Mouse (Mus musculus): ENCODE results near the gene Gpr155.

The Gpr155 gene

DNA sequence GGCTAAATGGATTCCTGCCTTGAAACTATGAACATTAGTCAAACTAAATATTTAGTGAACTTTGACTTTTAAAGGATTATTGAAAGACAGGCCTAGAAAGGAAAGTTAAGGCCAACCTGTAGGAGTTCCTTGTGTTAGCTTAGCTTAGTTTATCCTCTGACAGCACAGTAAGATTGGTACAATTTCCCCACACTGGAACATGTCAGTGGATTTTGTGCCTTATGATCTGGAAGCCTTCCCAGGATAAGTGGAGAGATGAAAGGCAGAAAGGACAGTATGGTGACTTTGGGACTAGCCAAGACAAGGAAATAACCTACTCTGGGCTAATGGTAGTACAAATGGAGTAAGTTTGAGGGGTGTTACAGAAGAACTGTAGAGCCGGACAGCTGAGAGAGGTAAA lies 1.4 kb upstream of the Gpr155 start:
- DNase-seq (ENCODE audit: low spot score in 2 of 2): no peak

DNA sequence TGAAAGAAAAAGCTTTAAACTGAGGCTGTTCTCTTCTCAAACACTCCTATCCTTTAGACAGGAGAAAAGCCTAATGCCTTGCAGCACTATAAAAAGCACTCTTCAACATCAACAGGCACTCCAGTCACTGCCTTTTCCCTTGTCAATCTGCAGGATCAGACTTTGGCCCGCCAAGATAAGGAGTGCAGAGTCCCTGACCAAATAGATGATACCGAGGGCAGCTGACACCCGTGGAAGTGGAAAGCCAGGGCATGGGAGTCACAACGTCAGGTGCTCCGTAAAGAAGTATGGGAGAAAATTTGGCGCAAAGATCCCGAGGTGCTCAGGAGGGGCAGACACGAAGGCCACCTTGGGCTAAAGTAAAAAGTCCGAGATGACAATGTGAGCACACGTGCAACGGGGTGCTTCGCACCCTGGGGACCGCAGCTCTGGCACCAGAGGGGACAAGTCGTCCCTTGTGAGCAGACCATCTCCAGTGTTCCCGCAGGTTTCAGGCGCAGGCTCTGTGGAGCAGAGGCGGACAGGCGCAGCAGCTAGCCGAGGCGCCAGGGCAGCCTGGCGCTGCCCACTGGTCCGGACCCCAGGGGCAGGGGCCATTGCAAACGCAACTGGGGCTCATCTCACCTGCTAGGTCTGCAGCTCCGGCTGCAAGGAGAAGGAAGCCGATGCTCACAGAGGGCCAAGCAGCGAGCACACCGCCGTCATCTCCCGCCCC lies 574 bp downstream of the Gpr155 start:
- DNase-seq (ENCODE audit: low spot score in 2 of 2): no peak

DNA sequence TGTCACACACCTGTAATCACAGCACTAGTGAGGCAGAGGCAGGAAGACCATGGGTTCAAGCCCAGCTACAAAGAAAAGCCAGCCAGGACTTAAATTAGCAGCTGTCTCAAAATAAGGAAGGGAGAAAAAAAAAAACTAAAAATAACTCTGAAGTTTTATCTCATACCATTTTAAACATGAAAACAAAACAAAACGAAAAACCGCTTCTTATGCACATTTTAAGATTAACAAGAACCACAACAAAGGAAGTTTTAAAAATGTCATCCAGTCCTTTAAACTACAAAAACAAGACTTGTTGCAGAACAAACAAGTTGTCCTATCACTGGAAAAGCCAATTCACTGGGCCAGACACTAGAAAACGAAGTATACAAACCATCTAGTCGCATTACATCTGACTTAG lies 1.2 kb downstream of the Gpr155 start:
- DNase-seq (ENCODE audit: low spot score in 2 of 2): no peak

DNA sequence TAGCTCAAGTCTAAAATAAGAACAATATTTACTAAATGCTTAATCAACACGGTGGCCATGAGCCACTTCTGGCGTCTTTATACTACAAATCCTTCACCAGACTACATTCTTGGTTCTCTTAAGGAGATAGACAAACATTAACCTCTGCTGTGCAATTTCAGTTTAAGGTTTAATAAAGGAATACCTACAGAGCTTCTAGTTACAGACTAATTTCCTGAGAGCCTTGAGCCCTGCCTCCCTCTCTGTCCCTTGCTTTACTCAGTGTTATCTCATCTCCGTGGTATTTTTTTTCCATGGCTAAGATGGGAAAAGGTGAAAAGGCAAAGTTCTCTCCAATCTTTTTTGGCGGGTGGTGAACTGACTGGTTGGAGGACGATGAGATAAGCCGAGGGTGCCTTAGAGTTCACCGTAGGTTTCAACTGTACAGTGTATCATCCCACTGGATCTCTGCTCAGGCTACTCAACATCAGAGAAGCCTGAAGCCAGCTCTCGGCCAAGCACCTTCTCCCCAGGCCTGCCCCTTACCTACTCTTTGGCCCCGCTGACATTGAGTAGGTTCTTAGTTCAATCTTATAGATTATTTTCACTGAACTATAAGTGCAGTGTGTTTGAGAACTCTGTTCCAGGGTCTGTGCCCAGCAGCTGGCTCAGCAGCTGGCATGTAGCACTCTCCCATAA lies 5.9 kb downstream of the Gpr155 start:
- DNase-seq (ENCODE audit: low spot score in 2 of 2): no peak

DNA sequence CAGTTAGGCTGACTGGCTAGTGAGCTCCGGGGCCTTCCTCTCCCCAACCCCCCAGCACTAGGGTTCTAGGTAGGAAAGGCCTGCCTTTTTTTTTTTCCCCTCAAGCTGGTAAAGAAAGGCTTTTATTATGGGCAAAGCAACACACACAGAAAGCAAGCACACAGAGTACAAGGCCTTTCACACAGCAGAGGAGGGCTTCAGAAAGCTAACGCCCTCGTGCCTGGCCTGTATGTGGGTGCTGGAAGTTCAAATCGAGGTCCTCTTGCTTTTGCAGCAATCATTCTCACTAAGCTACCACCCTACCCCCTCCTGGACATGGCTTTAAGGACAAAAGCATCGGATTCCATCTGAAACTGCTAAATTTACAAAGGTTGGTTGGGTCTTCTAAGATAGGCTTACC lies 6.7 kb downstream of the Gpr155 start:
- no peak for DNase-seq (ENCODE audit: low spot score in 2 of 2)

DNA sequence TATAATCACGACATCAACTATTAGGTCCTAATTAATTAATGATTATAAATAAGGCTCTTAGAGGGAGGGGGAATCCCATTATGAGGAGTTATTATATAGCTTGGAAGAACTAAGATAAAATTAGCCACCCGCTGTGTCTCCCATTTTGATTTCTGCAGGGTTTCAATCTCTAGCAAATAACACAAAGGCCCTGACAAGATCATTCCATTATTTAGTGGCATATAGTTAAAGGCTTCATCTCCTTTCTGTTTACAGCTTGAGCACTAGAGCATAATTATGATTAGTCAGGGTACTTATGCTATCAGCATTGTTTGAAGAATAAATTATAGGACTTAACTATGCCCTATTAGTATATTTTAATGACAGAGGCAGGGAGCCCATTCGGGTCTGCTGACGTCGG lies 8.0 kb downstream of the Gpr155 start:
- no peak for DNase-seq (ENCODE audit: low spot score in 2 of 2)

DNA sequence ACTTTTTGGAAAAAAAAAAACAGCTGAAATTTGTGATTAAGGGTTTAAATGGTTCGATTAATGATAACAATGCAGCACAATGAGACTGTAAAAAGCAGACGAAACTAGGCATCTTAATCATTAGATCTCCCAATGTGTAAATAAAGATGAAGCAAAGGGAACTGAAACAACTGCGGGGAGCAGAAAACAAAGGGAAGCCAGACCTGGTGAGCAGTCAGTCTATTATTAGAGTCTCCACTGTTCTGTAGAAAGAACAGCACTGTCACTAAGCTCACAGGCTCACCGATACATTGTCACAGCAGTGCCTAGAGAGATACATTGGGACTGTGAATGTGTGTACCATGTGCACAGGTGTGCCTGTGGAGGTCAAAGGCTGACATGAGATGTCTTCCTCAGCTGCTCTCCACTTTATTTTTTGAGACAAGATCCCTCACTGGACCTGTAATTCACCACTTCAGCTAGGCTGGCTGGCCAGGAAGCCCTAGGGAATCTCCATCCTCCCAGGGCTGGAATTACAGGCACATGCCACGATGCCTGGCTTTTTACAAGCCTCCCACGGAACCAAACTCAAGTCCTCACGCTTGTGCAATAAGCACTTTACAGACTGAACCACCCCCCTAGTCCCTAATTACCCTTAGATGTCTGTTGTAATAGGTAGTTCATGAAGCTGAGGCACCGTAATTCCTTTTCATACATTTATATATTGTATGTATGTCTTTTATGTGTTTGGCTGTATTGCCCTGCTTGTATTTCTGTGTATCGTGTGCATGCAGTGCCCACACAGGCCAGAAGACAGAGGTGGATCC lies 14.6 kb downstream of the Gpr155 start:
- DNase-seq (ENCODE audit: low spot score in 2 of 2): no peak

DNA sequence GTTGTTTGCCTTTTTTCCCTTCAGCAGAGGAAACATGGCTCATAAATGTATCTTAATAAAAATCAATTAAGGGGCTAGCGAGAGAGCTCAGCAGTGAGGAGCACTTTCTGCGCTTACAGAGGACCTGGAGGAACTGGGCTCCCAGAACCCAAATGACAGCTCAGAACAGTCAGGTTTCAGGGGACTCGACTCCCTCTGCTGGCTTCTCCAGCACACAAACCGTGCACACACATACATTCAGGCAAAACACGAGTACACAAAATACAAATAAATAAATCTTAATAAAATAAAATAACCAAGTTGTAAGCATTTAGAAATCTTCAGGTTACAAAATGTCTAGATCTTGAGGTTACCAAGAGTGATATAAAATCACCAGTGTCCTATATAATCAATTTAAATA lies 22.9 kb downstream of the Gpr155 start:
- no peak for DNase-seq (ENCODE audit: low spot score in 2 of 2)

DNA sequence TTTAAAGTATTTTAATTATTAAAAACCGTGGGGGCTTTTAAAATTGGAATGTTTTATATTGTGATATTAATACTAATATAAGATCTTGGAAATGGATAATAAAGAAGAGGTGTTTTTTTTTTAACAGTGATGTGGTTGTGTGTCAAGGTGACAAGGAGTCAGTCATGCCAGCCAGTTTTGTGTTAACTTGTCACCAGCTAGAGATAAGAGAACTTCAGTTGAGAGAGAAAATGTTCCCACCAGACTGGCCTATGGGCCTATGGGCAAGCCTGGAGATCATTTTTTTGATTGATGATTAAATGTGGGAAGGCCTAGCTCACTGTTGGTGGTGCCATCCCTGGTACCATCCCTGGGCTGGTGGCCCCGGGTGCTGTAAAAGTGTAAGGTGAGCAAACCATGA lies 25.8 kb downstream of the Gpr155 start:
- no peak for DNase-seq (ENCODE audit: low spot score in 2 of 2)

DNA sequence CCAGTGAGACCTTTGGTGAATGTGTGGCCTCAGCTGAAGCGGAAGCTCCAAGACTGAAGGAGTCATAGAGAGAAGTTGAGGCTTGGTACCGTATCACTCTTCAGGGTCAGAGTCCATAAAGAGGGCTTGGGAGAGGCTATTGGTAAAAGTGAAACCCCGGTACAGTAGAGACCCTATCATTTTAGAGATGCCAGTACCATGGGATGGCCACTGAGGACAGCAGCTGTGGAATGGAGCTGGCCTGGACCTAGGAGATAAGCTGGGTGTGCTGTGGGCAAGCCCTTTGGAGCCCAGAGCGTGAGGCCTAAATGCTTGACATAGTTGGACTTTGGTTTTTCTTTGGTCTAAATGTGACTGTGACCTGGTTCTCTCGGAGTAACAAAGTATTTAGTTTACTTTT lies 26.4 kb downstream of the Gpr155 start:
- DNase-seq (ENCODE audit: low spot score in 2 of 2): peak; percentile 19 to 42

DNA sequence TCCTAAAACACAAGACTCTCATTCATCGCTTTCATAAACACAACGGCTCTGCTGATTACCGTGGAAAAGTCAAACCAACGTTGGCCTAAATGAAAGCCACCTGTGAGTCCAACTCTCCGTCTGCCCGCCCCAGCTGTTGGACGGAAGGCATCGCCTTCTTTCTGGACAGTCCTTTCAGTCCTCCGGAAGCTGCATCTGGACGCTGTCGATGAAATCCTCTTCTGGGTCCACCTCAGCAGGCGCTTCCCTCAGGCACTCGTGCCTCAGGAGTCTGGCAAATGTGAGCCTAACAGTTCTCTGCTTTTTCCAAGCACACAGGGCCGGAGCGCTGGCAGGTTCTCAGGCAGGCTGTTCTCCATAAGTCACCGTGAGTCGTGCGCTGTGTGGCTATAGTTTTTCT lies 29.4 kb downstream of the Gpr155 start:
- DNase-seq (ENCODE audit: low spot score in 2 of 2): no peak

DNA sequence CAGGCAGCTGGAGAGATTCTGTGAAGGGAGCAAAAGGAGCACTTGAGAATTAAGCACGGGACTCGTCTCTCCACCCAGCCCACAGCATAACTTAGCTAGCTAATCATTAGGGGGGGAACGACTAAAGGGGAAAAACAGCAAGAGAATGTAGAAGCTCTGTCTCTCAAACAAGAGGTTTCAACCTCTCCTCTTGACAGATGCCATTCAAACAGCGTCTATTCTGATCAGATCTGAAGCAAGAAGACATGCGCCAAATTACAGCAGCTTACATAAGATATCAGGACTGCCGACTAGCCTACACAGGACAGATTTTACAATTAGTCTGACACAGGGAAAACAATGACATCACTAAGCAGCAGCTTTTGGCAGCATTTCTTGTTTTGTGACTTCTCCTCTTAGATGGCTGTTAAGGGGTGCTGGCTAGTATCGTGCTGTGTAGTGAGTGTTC lies 34.4 kb downstream of the Gpr155 start:
- DNase-seq (ENCODE audit: low spot score in 2 of 2): no peak

DNA sequence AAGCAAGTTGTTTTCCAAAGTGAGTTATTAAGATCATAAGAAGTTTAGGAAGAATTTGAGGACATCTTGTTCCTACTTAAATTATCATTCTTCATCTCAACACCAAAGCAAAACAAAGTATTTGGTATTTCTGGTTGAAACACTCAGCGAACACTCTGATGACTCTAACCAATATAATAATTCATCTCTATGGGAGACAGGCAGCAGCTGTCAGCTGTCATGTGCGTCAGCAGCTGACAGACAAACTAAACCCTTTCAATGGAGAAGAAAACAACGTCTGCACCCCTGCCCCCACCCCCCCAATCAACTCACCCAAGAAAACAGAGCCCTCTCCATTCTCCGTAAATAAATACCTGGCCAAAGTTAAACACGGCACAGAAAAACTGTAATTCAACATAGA lies 34.9 kb downstream of the Gpr155 start:
- no peak for DNase-seq (ENCODE audit: low spot score in 2 of 2)

DNA sequence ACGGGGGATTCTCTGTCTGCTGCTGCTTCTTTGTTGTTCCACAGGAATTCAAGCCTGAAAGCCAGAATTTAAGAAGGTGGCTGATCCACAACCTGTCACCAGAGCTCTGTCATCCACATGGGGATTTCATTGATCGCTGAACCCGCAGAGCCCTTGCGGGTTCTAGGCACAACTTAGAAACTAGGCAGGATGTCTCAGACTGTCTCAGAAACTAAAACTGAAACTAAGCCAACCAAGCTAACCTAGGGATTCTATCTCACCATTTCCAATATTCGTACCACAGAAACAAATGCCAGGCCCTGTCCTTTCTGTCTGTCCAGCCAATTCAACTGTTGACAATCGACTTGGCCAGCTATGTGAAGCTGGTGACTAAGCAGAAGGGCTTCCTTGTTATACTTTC lies 38.2 kb downstream of the Gpr155 start:
- DNase-seq (ENCODE audit: low spot score in 2 of 2): no peak

DNA sequence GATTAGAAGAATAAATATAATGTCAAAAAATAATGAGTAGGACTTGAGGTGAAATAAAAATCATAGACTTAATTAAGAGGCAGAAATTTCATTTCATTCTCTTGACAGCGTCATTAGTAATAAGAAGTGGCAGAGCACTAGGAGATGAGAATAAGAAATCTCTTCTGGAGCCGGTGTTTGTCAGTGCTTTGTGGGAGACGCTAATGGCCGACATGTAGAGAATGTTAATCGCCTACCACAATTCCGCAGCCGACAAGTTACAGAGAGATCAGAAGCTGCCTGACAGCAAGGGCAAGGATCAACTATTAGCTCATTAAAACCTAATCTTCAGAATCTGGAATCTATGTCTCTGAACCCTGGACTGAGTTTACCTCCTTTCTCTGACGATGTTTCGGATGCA lies 38.6 kb downstream of the Gpr155 start:
- no peak for DNase-seq (ENCODE audit: low spot score in 2 of 2)

DNA sequence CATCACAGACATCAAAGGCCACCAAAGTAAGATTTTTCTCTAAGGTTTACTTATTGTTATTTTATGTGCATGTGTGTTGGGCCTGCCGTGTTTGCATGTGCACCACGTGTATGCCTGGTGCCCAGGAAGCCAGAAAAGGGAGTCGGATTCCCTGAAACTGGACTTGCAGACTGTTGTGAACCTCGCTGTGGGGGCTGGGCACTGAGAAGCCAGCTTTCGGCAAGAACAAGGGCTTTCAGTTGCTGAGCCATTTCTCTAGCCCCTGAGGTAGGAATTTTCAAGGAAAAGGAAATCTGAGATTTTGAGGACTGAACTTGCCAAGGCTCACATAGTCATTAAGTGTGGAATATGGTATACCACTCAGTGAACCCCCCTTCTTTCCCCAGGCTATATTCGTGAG lies 39.2 kb downstream of the Gpr155 start:
- no peak for DNase-seq (ENCODE audit: low spot score in 2 of 2)

DNA sequence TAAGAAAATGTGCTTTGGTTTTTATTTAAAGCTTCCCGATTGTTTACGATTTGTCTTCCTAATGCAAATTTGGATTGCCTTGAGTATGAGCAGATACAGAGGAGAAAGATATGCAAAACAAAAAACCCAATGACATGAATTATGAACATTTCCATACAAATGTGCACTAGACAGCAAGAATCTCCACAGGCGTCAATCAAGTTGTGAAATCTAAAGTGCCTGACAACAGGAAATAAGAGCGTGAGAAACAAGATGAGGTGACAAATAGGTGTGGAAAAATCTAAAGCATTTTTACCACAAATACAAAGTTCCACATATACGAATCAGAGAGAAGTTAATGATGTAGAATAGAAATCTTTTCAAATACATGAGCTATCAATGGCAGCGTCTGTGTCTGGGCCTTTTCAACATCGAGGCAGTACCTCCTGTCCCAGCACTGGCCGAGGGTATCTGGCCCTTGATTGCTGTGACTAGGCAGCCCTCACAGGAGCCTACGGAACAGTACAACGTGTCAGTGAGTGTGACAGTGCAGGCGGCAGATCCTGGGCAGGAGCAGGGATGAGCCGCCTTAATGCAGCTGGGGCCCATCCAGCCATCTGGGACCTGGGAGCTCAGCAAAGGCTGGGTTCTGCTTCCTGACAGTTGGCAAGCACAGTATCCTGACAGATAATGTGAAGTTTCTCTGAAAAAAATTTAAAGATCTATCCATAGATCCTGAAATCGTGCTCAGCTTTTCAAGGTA lies 39.9 kb downstream of the Gpr155 start:
- no peak for DNase-seq (ENCODE audit: low spot score in 2 of 2)

DNA sequence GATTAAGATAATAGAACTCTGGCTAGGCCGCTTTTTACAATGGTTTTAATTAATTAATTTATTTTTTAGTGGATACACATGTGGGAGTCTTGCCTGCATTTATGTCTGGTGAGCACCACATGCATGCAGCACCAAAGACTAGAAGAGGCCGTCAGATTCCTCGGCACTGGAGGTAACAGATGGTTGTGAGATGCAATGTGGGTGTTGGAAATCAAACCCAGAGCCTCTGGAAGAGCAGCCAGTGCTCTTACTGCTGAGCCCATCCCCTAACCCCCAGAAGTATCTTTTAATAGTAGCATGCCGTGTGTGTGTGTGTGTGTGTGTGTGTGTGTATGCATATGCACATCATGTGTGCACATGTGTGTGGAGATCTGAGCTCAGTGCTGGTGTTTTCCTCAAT lies 41.2 kb downstream of the Gpr155 start:
- DNase-seq (ENCODE audit: low spot score in 2 of 2): no peak

DNA sequence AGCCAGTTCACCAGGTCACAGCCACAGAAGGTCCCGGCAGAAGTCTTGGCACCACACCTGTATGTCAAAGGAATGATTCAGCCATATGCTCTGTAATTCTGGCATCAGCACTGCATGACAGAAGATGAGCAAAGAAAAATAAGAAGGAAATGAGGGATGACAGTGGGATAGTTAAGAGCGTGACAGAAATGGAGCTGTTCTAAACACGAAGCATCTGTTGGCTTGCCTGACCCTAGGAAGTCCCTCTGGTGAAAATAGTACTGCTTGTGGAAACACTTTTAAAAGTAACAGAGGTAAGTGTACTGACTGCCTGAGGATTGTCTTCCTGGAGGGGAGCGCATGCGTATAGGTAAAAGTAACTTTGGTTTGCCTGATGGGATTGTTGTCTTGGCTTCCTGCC lies 42.7 kb downstream of the Gpr155 start:
- no peak for DNase-seq (ENCODE audit: low spot score in 2 of 2)

DNA sequence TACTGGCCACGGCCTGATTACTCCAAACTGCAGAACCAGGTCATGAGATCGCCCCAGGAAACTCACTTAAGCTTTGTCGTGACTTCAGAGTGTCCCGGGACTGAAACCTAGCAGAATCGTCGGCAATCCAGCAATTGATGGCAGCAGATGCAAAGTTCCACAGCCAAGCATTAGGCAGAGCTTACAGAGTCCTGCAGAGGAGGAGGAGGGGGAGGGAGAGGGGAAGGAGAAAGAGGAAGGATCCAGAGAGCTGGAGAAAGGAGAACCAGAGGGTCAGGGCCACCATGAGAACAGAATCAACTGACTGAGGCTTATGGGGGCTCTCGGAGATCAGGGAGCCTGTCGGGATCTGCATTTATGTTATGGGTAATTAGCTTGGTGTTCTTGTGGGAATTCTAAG lies 48.0 kb downstream of the Gpr155 start:
- no peak for DNase-seq (ENCODE audit: low spot score in 2 of 2)

DNA sequence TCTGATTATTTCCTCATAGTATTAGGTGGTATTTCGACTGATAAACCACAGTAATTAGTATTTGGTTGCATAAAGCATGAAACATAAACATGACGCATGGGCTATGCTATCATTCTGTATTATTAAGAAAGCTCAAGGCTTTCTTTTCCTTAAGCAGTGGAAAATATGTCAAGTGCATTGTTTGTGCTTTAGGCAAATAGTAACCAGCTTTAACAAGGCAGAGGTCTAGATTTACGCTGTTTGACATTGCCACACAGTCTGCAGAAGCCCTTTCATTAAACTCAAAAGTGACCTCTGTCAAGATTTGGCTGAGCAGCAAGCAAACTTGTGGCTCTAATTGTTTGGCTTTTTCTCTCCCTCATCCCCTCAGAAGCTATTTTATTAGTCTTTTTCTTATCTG lies 50.4 kb downstream of the Gpr155 start:
- DNase-seq (ENCODE audit: low spot score in 2 of 2): no peak

DNA sequence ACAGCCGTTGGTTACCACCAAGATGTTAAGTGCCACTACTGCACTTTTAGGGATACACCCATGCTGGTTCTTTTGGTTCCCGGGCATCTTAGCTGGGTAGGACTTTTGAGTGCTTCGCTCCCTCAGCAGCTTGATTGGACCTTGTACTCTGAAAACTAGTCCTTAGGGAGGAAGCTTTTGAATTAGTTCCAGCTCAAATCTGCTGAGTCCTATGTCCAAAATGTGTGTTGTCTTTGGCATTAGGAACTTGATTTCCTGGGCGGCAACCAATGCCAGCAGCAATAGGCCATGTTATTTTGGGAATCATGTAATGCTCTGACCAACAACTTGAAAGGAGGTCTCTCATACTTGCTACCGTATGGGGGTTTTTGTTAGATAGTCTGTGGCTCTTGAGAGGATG lies 60.5 kb downstream of the Gpr155 start:
- DNase-seq (ENCODE audit: low spot score in 2 of 2): no peak
